Mouse (Mus musculus) 3134 (cell line): Measurements from ENCODE around the gene Vmn2r87.
"Not testable (repeated sequence)": the region's sequence is repeated elsewhere in the genome, so short reads cannot be mapped to it uniquely, and the experiment has no call there.

Experiments
- DNase-seq: peaks from one replicate; pipeline ENCODE4 v3.0.0-alpha.2; 2011; ENCODE audit warnings: low spot score; ENCODE audit not compliant: insufficient read length; ENCODE audit errors: extremely low read depth

Vmn2r87 gene

DNA sequence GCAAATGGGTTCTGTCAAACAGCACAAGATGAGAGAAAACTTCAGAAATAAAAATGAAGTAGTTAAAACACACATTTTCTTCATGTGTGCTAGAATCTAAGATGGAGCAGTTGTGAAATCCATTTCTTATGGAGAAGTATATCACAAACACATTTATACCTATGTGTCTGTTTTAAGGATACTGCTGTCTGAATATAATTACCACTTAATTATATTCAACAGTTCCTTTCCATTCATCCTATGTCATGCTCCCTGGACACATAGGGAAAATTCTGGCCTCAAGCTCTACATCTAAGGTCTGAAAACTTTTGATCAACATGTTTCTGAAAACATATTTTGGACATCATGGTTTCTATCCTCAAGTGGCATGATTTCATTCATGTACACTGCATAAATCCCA lies at the start of gene Vmn2r87:
Gene Vmn2r87 (minus strand): TSS at position 101 of the 400 bp plus-strand sequence.
- no peak for DNase-seq

DNA sequence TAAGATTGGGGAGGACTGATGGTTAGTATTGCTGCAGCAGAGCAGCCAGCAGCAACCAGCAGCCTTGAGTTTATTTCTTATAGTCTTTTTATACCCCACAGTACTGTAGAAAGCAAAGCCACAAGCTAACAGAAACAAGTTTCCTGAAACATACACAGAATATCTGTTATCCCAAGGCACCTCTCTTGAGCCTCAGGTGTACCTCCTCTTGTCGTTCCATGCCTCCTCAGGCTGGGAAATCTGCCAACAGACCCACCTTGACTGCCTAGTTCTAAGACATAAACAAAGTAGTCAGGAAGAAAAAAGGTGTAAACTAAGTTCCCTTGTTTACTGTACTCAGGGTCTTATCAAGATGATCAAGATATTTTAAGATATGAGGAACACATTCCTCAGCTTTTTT lies 47.1 kb upstream of the Vmn2r87 start:
- not testable (repeated sequence) for DNase-seq

DNA sequence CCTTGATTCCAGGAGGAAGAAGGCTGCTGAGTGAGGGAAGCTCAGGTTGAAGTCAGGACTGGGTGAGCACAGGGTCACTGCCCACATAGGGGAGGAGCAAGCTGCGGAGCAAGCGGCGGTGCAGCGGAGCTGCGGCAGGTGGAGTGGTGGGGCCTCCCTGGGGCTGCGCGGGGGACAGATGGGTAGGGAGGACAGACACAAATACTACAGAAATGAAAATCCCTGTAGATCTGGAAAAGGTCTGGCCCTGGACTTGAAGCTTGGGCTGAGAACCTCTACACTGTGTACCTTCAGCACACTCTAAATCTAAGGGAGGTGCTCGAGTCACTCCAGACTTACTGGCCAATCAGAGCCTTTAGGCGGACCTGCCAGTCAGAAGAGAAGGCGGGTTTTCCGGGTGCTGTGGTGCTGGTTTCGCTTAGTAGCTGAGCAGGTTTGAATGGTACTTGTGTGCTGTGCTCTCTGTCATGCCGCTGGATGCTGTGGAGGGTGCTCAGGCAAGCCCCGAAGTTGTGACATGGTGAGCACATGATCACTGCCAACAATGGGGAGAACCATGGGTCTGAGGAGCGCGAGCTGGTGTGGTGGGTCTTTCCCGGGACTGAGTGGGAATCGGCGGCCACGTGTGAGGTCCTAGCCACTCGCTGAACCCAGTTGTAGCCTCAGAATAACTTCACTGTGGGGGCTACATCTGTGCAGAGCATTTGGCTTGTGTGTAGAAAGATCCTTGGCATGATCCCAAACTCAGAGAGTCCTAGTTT lies 44.9 kb upstream of the Vmn2r87 start:
- DNase-seq = peak; percentile 87

DNA sequence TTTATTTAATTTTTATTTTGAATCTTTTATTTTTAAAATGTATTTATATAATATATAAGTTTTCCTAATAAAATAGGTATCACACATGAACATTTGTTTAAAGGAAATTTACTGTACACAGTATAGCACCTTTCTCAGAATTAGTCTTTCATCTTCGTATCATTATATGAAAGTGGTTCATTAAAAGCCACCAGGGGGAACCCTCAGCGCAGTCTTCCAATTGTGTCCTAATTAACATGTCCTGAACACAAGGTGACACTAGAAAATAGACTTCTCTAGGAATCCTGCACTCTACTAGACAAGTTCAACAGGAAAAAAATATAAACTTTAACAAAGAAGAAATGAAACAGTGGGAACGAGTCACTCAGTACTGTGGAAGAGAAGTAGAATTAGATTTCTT lies 38.9 kb upstream of the Vmn2r87 start:
- no peak for DNase-seq

DNA sequence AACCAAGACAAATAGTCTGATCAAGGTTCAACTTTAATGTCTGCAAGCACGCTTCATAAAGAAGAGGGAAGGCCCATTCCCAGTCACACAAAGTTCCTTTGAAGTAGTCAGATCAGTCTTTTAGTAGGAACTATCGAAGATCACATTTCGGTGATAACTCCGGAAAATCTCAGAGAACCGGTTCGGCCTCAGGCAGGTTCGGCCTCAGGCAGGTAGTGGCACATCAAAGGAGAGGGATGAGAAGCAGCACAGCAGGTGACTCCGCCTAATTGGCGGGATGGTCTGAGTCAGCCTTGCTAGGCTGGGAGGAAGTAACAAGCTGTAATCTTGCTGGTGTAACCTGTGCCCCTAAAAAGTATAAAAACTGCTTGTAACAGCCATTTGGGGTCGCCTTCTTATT lies 30.7 kb upstream of the Vmn2r87 start:
- DNase-seq = no peak

DNA sequence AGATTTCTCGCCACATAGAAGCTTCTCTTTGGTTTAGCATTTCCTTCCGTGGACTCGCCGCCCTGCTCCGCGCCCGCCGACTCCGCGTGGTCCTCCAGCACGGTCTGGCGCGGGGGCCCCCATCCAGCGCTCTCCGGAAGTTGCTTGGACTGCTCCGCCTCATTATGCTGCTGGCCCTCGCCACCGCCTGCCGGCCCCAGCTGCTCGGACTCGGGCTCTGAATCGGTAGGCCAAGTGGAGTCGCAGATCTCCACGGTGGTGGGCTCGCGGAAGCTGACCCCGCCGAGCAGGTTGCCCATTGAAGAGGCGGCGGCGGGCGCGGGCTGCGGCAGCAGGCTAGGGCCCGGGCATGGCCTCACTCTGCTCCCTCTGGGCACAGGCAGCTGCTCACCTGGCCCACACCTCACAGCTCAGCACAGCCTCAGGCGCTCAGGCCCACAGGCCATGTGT lies 26.9 kb downstream of the Vmn2r87 start:
- DNase-seq = peak; percentile 9

DNA sequence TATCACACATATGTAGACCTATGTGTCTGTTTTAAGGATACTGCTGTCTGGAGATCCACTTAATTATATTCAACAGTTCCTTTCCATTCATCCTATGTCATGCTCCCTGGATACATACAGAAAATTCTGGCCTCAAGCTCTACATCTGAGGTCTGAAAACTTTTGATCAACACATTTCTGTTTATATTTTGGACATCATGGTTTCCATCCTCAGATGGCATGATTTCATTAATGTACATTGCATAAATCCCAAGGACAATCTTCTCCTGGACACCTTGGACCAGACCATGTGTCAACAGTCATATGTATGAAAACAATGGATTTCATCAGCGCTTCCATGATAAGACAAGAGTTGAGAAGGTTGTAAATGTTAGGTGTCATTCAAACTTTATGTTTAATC lies 41.2 kb downstream of the Vmn2r87 start, which contains the start of gene Vmn2r86:
Gene Vmn2r86 (minus strand): TSS at position 101 of the 400 bp plus-strand sequence.
- not testable (repeated sequence) for DNase-seq

DNA sequence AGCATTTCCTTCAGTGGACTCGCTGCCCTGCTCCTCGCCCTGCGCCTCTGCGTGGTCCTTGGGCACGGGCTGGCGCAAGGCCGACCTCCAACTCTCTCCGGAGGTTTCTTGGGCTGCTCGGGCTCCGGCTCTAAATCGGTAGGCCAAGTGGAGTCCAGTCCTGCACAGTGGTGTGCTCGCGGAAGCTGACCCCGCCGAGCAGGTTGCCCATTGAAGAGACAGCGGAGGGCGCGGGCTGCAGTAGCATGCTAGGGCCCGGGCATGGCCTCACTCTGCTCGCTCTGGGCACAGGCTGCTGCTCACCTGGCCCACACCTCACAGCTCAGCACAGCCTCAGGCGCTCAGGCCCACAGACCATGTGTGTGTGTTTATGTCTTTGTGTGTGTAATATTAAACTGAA lies 52.4 kb downstream of the Vmn2r87 start:
- peak; percentile 9 for DNase-seq

DNA sequence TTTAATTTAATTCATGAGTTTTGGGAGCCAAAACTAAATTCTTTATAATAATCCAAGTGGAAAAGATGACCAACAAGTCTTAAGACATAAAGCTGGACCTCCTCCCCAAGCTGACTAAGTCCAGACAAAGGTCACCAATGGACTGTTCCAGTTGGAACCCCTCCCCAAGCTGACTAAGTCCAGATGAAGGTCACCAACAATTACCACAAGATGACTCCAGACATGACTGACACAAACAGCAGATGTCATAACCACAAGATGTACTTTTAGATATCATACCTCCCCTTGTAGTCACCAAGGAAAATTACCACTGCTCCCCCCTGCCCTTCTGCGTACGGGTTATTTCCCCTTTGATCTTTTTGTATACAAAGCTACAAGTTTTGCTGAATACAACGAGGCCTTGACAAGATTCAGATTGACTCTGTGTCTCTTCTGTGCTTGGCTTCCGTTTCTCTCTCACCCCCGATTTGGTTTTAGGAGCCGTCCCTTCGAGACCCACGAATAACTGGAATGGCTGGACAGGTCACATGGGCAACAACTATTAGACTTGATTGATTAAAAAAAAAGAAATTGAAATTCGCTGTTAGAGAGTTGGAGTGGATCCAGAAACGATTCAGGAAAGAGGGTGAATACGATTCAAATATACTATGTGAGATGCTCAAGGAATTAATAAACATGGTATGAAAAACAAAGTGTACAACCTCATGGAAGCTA lies 62.9 kb downstream of the Vmn2r87 start:
- not testable (repeated sequence) for DNase-seq

DNA sequence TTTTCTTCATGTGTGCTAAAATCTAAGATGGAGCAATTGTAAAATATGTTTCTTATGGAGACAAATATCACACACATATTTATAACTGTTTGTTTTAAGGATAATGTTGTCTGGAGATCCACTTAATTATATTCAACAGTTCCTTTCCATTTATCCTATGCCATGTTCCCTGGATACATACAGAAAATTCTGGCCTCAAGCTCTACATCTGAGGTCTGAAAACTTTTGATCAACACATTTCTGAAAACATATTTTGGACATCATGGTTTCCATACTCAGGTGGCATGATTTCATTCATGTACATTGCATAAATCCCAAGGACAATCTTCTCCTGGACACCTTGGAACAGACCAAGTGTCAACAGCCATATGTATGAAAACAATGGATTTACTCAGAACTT lies 67.6 kb downstream of the Vmn2r87 start, which contains the start of gene Vmn2r85:
Gene Vmn2r85 (minus strand): TSS at position 101 of the 400 bp plus-strand sequence.
- not testable (repeated sequence) for DNase-seq

DNA sequence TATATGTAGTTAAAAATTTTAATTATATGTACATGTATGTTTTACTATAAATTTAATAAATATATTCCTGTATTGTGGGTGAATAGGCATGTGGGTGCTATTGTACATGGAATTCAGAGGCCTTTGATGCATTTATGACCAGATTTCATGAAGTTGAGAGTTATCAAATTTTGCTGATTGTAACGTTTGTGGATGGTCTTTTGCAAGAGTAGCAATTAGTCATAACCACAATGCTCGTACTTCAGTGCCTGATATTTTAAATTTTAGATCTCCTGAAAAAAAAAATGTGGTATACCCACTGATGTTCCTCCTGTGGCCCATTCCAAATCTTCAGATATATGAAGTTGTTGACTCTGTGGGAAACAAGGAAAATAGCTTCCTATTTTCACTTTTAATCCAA lies 74.8 kb downstream of the Vmn2r87 start:
- DNase-seq = not testable (repeated sequence)
